Mouse (Mus musculus) urinary bladder, postnatal 14 days (tissue): ENCODE data around the gene March10.

Experiments used
- DNase-seq: peaks from one replicate; pipeline ENCODE4 v3.0.0; 2021; ENCODE audit warnings: low spot score

March10 gene

GRCm38 (mm10) chr11:105465488-105465887, 9.0 kb upstream of the March10 start:
- no peak for DNase-seq

GRCm38 (mm10) chr11:105464430-105464967, 8.0 kb upstream of the March10 start:
- no peak for DNase-seq

- no peak for DNase-seq
Observed at GRCm38 (mm10) chr11:105459900-105460299, 3.4 kb upstream of the March10 start.

GRCm38 (mm10) chr11:105457041-105457440, 506 bp upstream of the March10 start:
- no peak for DNase-seq

GRCm38 (mm10) chr11:105455118-105455517, 1.4 kb downstream of the March10 start:
- no peak for DNase-seq

- DNase-seq: no peak
Observed at GRCm38 (mm10) chr11:105453084-105453483, 3.5 kb downstream of the March10 start.

- DNase-seq: no peak
Observed at GRCm38 (mm10) chr11:105452504-105452903, 4.0 kb downstream of the March10 start.

GRCm38 (mm10) chr11:105451553-105452135, 4.9 kb downstream of the March10 start:
- no peak for DNase-seq

- DNase-seq: no peak
Observed at GRCm38 (mm10) chr11:105449581-105450315, 6.8 kb downstream of the March10 start.

GRCm38 (mm10) chr11:105447661-105448060, 8.9 kb downstream of the March10 start:
- no peak for DNase-seq

GRCm38 (mm10) chr11:105446221-105446620, 10.3 kb downstream of the March10 start:
- DNase-seq: no peak

GRCm38 (mm10) chr11:105445741-105446140, 10.8 kb downstream of the March10 start:
- no peak for DNase-seq

GRCm38 (mm10) chr11:105444929-105445328, 11.6 kb downstream of the March10 start:
- no peak for DNase-seq

- no peak for DNase-seq
Observed at GRCm38 (mm10) chr11:105443505-105443904, 13.0 kb downstream of the March10 start.

- no peak for DNase-seq
Observed at GRCm38 (mm10) chr11:105439796-105440195, 16.7 kb downstream of the March10 start.

GRCm38 (mm10) chr11:105438907-105439306, 17.6 kb downstream of the March10 start:
- DNase-seq: no peak

- DNase-seq: no peak
Observed at GRCm38 (mm10) chr11:105426441-105426840, 30.1 kb downstream of the March10 start.

GRCm38 (mm10) chr11:105424643-105425042, 31.9 kb downstream of the March10 start:
- DNase-seq: peak; percentile 19

GRCm38 (mm10) chr11:105420671-105421450, 35.7 kb downstream of the March10 start:
- DNase-seq: no peak

GRCm38 (mm10) chr11:105419946-105420345, 36.6 kb downstream of the March10 start:
- no peak for DNase-seq

GRCm38 (mm10) chr11:105414009-105414408, 42.5 kb downstream of the March10 start:
- no peak for DNase-seq

- no peak for DNase-seq
Observed at GRCm38 (mm10) chr11:105409408-105409807, 47.1 kb downstream of the March10 start.
